Mouse (Mus musculus): ENCODE measurements at regions not wholly inside any gene's neighbourhood (a gene's known extent, or its start where the extent isn't known, plus 50 kb on each side); places are given as distances from the start of the nearest gene placed in this dataset.

- ATAC-seq (ENCODE audit: poor library complexity, severe bottlenecking), result no peak
These were observed 50.4 kb upstream of the Sox13 start for GRCm38 (mm10) chr1:133474546-133474945.
